Mouse (Mus musculus): ENCODE data around the gene Npb. TPM values are rescaled to one million over a fixed set of nuclear protein-coding genes. Genes with fewer than 3 reads are reported as not detected.
"Not testable (repeated sequence)": the region's sequence is repeated elsewhere in the genome, so short reads cannot be mapped to it uniquely, and the experiment has no call there.

The Npb gene
- polyA plus RNA-seq, 1 experiment from 2014 or later = 2.7 TPM

- H3K36me3 ChIP-seq = peaks cover 30% of the 10 kb centered on the region
- peak overlapping the region; percentile 75 for H3K27ac ChIP-seq
- H3K4me2 ChIP-seq (replicated peaks) = peak overlapping the region; percentile 93
- no peaks in the 10 kb centered on the region for H3K27me3 ChIP-seq (replicated peaks)
- H3K4me1 ChIP-seq (replicated peaks) = peaks cover 28% of the 10 kb centered on the region
- peak overlapping the region; percentile 81 for H3K4me3 ChIP-seq (replicated peaks)
- WGBS = 74% methylated on average over 8 of the region's 8 CpGs
- peak overlapping the region; percentile 95 for H3K9ac ChIP-seq
- H3K9me3 ChIP-seq = no peaks in the 10 kb centered on the region
- no peak for ATAC-seq
Observed at GRCm38 (mm10) chr11:120582268-120582981, 25.9 kb upstream of the Npb start.

DNA sequence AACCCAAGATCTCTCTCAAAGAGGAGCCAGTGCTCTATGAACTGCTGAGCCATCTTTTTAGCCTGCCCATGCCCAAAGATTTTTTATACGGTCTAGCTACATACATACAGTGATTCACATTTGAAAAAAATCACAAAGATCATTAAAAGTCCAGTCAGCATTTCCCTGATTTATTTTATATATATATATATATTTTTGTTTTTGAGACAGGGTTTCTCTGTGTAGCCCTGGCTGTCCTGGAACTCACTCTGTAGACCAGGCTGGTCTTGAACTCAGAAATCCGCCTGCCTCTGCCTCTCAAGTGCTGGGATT is 25.3 kb upstream of the Npb start:
- H3K9ac ChIP-seq; H3K4me3 ChIP-seq (replicated peaks); H3K9me3 ChIP-seq; ATAC-seq; H3K27me3 ChIP-seq (replicated peaks); H3K27ac ChIP-seq; H3K4me2 ChIP-seq (replicated peaks): not testable (repeated sequence)
- Histone ChIP-seq H3K4me1 (replicated peaks) (peaks cover 25% of the 10 kb centered on the region), H3K36me3 (peaks cover 28% of the 10 kb centered on the region)
- WGBS = 96% methylated on average over 2 of the region's 2 CpGs

DNA sequence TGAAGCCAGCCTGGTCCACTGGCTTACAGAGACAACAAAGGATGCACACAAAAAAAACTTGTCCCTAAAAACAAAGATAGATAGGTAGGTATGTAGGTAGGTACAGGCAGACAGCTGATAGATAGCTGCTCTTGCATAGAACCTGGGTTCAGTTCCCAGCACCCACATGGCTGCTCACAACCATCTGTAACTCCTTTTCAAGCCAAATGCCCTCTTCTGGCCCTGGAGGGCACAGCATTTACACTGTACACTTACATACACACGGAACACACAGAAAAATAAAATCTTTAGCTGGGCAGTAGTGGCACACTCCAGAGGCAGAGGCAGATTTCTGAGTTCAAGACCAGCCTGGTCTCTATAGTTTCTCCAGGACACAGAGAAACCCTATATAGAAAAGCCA is 24.3 kb upstream of the Npb start:
- Histone ChIP-seq H3K9ac (no peak overlapping the region), H3K9me3 (no peaks in the 10 kb centered on the region), H3K4me1 (replicated peaks) (peaks cover 15% of the 10 kb centered on the region), H3K27me3 (replicated peaks) (no peaks in the 10 kb centered on the region), H3K27ac (no peak overlapping the region), H3K36me3 (peaks cover 24% of the 10 kb centered on the region), H3K4me2 (replicated peaks) (no peak overlapping the region), H3K4me3 (replicated peaks) (no peak overlapping the region)
- ATAC-seq = no peak
- 100% methylated on average over 1 of the region's 1 CpGs for WGBS

GRCm38 (mm10) chr11:120588531-120588930 is 19.7 kb upstream of the Npb start:
- Histone ChIP-seq H3K27me3 (replicated peaks) (no peaks in the 10 kb centered on the region), H3K4me3 (replicated peaks) (no peak overlapping the region), H3K27ac (no peak overlapping the region), H3K4me1 (replicated peaks) (no peaks in the 10 kb centered on the region), H3K9me3 (no peaks in the 10 kb centered on the region), H3K36me3 (peaks cover 37% of the 10 kb centered on the region), H3K4me2 (replicated peaks) (no peak overlapping the region), H3K9ac (no peak overlapping the region)
- no peak for ATAC-seq
- 87% methylated on average over 6 of the region's 6 CpGs for WGBS

- peaks cover 41% of the 10 kb centered on the region for H3K36me3 ChIP-seq
- peak overlapping the region; percentile 97 for H3K4me3 ChIP-seq (replicated peaks)
- H3K9me3 ChIP-seq = no peaks in the 10 kb centered on the region
- H3K4me1 ChIP-seq (replicated peaks) = peaks cover 19% of the 10 kb centered on the region
- H3K4me2 ChIP-seq (replicated peaks) = peak overlapping the region; percentile 92
- H3K9ac ChIP-seq = peak overlapping the region; percentile 99
- 2% methylated on average over 99 of the region's 99 CpGs for WGBS
- H3K27me3 ChIP-seq (replicated peaks) = no peaks in the 10 kb centered on the region
- ATAC-seq = peak; percentile 53
- H3K27ac ChIP-seq = peak overlapping the region; percentile 92
Observed at GRCm38 (mm10) chr11:120597240-120598235, 10.7 kb upstream of the Npb start.

DNA sequence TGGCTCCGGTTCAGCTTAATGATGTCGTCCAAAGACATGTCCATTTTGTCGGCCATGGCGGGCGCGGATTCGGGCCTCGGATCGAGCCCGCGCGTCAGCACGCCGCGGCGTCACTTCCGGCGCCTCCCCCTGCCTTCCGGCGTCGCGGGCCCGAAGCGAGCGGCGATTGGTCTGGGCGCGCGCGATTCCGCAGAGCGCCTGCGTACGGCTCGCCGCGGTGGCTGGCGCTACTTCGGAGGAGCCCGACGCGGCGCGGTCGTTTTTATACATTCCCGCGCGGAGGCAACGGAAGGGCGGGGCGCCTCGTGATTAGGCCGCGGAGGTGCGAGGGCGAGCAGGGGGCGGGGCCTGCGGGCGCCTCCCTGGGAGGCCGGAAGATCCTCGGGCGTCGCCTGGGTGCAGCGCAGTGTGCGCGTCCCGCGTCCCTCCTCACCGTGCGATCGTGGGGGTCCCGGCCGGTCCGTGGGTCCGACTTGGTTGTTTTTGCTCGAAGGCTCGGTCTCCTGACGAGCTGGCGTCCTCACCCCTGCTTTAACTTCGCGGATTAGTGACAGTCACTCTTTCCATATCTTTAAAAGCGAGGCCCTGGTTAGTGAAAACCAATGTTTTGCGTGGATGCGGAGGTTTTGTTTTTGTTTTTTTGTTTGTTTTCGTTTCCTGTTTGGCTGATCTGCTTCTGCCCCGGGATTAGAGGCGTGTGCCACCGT is 9.8 kb upstream of the Npb start, which contains the start of the genes Alyref and Anapc11:
TSS of gene Alyref (minus strand) at position 83 of the 707 bp plus-strand sequence.
TSS of gene Anapc11 (plus strand) at position 139 of the 707 bp plus-strand sequence.
- Histone ChIP-seq H3K4me1 (replicated peaks) (peaks cover 19% of the 10 kb centered on the region), H3K4me2 (replicated peaks) (peak within 1 kb of the TSS; percentile 92), H3K27me3 (replicated peaks) (no peaks in the 10 kb centered on the region), H3K4me3 (replicated peaks) (peak within 1 kb of the TSS; percentile 97), H3K36me3 (peaks cover 34% of the 10 kb centered on the region), H3K9me3 (no peaks in the 10 kb centered on the region), H3K9ac (peak within 1 kb of the TSS; percentile 99), H3K27ac (peak within 1 kb of the TSS; percentile 92)
- under 1% methylated on average over 87 of the region's 88 CpGs for WGBS
- ATAC-seq = peak; percentile 99

- peak overlapping the region; percentile 97 for H3K4me3 ChIP-seq (replicated peaks)
- peak overlapping the region; percentile 82 for H3K4me2 ChIP-seq (replicated peaks)
- WGBS = 45% methylated on average over 17 of the region's 17 CpGs
- no peaks in the 10 kb centered on the region for H3K27me3 ChIP-seq (replicated peaks)
- no peaks in the 10 kb centered on the region for H3K9me3 ChIP-seq
- no peak for ATAC-seq
- peaks cover 29% of the 10 kb centered on the region for H3K36me3 ChIP-seq
- peak overlapping the region; percentile 99 for H3K9ac ChIP-seq
- H3K27ac ChIP-seq = peak overlapping the region; percentile 75
- peaks cover 19% of the 10 kb centered on the region for H3K4me1 ChIP-seq (replicated peaks)
Observed at GRCm38 (mm10) chr11:120598990-120599549, 9.2 kb upstream of the Npb start.

DNA sequence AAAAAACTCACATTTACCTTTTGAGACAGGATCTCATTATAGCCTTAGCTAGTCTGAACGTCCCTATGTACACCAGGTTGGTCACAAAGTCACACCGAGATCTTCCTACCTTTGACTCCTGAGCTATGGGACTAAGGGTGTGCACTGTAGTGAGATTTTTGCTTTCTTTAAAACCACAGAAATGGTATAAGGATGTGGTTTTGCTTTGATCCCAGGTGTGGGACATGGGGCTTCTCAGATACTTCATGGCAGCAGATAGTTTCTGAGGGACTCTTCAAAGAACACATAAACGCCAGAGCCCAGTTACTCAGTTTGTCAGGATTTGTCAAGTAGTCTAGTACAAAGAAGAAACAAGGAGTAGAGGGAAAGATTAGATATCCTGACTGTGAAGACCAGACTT is 7.6 kb upstream of the Npb start:
- Histone ChIP-seq H3K27me3 (replicated peaks) (no peaks in the 10 kb centered on the region), H3K36me3 (peaks cover 25% of the 10 kb centered on the region)
- 98% methylated on average over 3 of the region's 3 CpGs for WGBS

DNA sequence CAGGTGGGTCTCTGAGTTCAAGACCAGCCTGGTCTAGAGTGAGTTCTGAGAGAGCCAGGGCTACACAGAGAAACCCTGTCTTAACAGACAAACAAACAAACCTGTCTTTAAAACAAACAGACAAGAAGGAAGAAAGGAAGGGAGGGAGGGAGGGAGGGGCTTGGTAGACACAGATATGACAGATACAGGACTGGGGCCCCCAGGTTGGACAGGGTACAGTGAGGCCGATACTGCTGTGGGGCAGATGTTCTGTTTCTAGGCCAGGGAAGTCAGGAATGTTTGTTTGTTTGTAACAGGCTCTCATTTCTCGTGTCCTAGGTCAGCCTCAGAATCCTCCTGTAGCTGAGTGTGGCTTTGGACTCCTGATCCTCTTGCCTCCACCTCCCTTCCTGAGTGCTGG is 4.7 kb upstream of the Npb start:
- no peaks in the 10 kb centered on the region for H3K27me3 ChIP-seq (replicated peaks)
- H3K9ac ChIP-seq = no peak overlapping the region
- H3K4me1 ChIP-seq (replicated peaks) = peaks cover 20% of the 10 kb centered on the region
- no peak overlapping the region for H3K4me2 ChIP-seq (replicated peaks)
- H3K9me3 ChIP-seq = no peaks in the 10 kb centered on the region
- 72% methylated on average over 2 of the region's 2 CpGs for WGBS
- H3K36me3 ChIP-seq = peaks cover 15% of the 10 kb centered on the region; the same call in 1 of the 2 replicates
- no peak for ATAC-seq
- no peak overlapping the region for H3K4me3 ChIP-seq (replicated peaks)
- no peak overlapping the region for H3K27ac ChIP-seq

More for the DNA sequence above, 7.6 kb upstream of the Npb start:
- H3K4me2 ChIP-seq (replicated peaks) = no peak overlapping the region
- H3K4me1 ChIP-seq (replicated peaks) = peaks cover 19% of the 10 kb centered on the region
- H3K27ac ChIP-seq = no peak overlapping the region
- no peaks in the 10 kb centered on the region for H3K9me3 ChIP-seq
- no peak overlapping the region for H3K9ac ChIP-seq
- no peak overlapping the region for H3K4me3 ChIP-seq (replicated peaks)
- no peak for ATAC-seq

GRCm38 (mm10) chr11:120605667-120606066 is 2.6 kb upstream of the Npb start:
- H3K9ac ChIP-seq = no peak overlapping the region
- H3K27me3 ChIP-seq (replicated peaks) = no peaks in the 10 kb centered on the region
- no peaks in the 10 kb centered on the region for H3K9me3 ChIP-seq
- peaks cover 21% of the 10 kb centered on the region for H3K4me1 ChIP-seq (replicated peaks)
- 88% methylated on average over 7 of the region's 7 CpGs for WGBS
- peaks cover 15% of the 10 kb centered on the region for H3K36me3 ChIP-seq
- ATAC-seq = no peak
- no peak overlapping the region for H3K4me3 ChIP-seq (replicated peaks)
- no peak overlapping the region for H3K4me2 ChIP-seq (replicated peaks)
- no peak overlapping the region for H3K27ac ChIP-seq

- Histone ChIP-seq H3K9me3 (no peaks in the 10 kb centered on the region), H3K9ac (no peak overlapping the region), H3K27ac (no peak overlapping the region), H3K4me2 (replicated peaks) (no peak overlapping the region), H3K36me3 (peaks cover 17% of the 10 kb centered on the region), H3K4me3 (replicated peaks) (no peak overlapping the region), H3K27me3 (replicated peaks) (no peaks in the 10 kb centered on the region), H3K4me1 (replicated peaks) (peaks cover 21% of the 10 kb centered on the region)
- no peak for ATAC-seq
- 76% methylated on average over 4 of the region's 4 CpGs for WGBS
Observed at GRCm38 (mm10) chr11:120606764-120607163, 1.5 kb upstream of the Npb start.

All from intestine, embryonic 15.5 days (tissue).